Mouse (Mus musculus) hindbrain, embryonic 13.5 days (tissue): ENCODE measurements around the gene Slit1. TPM values are rescaled to one million over a fixed set of nuclear protein-coding genes. Genes with fewer than 3 reads are reported as not detected.
A peak's percentile ranks its signal among the peaks of the same experiment; 100 is the strongest.

ENCODE experiments used
- ATAC-seq: fragments of 200-750 bp; cut with Nextera tagmentation; 2 replicates; pipeline ENCODE4 v1.8.0; 2017; ENCODE audit warnings: moderate TSS enrichment; ENCODE audit not compliant: low FRiP score
- H3K27ac ChIP-seq: fragments of 300-500 bp; sonication (generic); 2 replicates; pipeline ENCODE4 v1.5.1; 2015; ENCODE audit warnings: inconsistent platforms, mild to moderate bottlenecking, moderate library complexity
- H3K27me3 ChIP-seq: fragments of 300-500 bp; sonication (generic); 2 replicates; pipeline ENCODE4 v1.6.1; 2015; ENCODE audit warnings: mild to moderate bottlenecking, inconsistent platforms
- H3K36me3 ChIP-seq: fragments of 300-500 bp; sonication (generic); 2 replicates; pipeline ENCODE4 v1.6.1; 2015; ENCODE audit warnings: mild to moderate bottlenecking, inconsistent platforms
- H3K4me1 ChIP-seq: fragments of 300-500 bp; sonication (generic); replicated peaks from 2 replicates; pipeline ENCODE4 v1.6.1; 2015; ENCODE audit warnings: inconsistent platforms
- H3K4me2 ChIP-seq: fragments of 300-500 bp; sonication (generic); 2 replicates; pipeline ENCODE4 v1.6.1; 2015; ENCODE audit warnings: inconsistent platforms, mild to moderate bottlenecking, moderate library complexity
- H3K4me3 ChIP-seq: fragments of 300-500 bp; sonication (generic); 2 replicates; pipeline ENCODE4 v1.5.1; 2015; ENCODE audit warnings: mild to moderate bottlenecking, inconsistent platforms
- H3K9ac ChIP-seq: fragments of 300-500 bp; sonication (generic); 2 replicates; pipeline ENCODE4 v1.6.1; 2015; ENCODE audit warnings: mild to moderate bottlenecking, inconsistent platforms
- H3K9me3 ChIP-seq: fragments of 300-500 bp; sonication (generic); 2 replicates; pipeline ENCODE4 v1.6.1; 2016; ENCODE audit warnings: inconsistent platforms
- WGBS: fragments of 180-500 bp; shearing (Covaris S2); methylation state at CpG from one replicate; pipeline ENCODE4 v1.1.7; 2015; 5-methylcytosine and 5-hydroxymethylcytosine counted together
- polyA plus RNA-seq: library from polyadenylated mRNA; unstranded; fragments of >200 nt; fragmentation: Nextera tagmentation; extraction: Ambion mirVana; gene quantifications from 2 replicates; pipeline ENCODE4 v1.2.1, GENCODE M21; 2015

The Slit1 gene
- polyA plus RNA-seq, 1 experiment from 2014 or later, result 22.3 TPM

DNA sequence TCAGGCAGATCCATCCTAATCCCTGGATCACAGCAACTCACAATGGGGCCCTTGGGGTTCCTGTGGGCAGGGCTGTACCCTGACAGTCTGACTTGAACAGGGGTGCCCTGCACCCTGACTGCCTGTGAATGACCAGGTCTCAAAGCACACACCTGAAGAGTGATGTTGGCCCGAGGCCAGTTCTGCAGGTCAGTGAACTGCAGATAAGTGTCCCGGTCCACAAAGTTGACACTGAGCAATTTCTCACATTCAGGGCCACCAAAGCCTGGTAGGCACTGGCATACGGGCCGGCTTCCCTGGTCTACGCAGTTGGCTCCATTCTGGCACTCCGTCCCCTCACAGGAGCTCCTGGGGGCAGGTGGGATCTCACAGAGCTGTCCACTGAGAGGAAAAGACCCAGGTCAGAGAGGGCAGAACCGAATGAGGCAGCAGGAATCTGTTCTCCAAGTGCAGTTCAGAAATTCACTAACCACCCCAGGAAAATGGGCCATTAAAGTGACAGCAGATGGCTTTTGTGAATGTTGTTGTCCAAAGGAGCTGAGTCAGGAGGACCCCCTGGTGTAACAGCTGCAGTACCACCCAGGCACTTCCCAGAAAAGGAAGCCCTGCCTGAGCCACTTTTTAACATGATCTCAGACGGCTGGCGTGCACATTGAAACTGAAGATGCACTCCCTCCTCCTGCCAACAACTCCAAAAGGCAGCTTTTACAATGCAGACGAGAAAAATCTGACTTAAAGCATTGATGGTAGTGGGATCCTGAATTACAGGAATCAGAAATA lies 137.1 kb downstream of the Slit1 start:
- Histone ChIP-seq H3K4me2 (no peak overlapping the region), H3K9me3 (no peaks in the 10 kb centered on the region), H3K4me3 (no peak overlapping the region), H3K27ac (no peak overlapping the region), H3K9ac (no peak overlapping the region), H3K4me1 (peaks cover under 1% of the 10 kb centered on the region; the same call in 1 of the 2 replicates), H3K36me3 (peaks cover 68% of the 10 kb centered on the region), H3K27me3 (no peaks in the 10 kb centered on the region)
- ATAC-seq, result no peak
- 74% methylated on average over 10 of the region's 10 CpGs for WGBS

DNA sequence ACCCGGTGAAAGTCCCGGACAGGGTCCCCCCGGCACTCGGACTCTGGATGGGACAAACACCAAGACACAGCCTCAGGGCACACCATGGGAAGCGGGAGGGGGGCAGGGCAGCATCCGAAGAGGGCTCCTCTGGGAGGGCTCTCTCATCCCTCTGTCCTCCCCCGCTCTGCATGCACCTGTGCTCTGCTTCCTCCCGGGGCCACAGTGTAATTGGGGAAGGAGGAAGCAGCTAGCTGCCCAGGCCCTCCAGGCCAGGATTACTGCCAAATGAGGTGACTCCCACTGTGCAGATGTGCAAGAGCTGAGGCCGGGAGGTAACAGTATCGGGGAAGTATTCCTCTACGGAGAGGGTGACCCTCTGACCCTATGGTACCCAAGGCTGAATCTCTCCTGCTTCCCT lies 142.8 kb downstream of the Slit1 start:
- Histone ChIP-seq H3K9ac (no peak overlapping the region), H3K4me3 (no peak overlapping the region), H3K27me3 (no peaks in the 10 kb centered on the region), H3K9me3 (no peaks in the 10 kb centered on the region), H3K4me2 (no peak overlapping the region), H3K27ac (0 out of 2 replicates have a peak overlapping the region, but pooled peaks have one; percentile 18), H3K36me3 (peaks cover 42% of the 10 kb centered on the region), H3K4me1 (peaks cover 14% of the 10 kb centered on the region)
- 47% methylated on average over 11 of the region's 11 CpGs for WGBS
- no peak for ATAC-seq

DNA sequence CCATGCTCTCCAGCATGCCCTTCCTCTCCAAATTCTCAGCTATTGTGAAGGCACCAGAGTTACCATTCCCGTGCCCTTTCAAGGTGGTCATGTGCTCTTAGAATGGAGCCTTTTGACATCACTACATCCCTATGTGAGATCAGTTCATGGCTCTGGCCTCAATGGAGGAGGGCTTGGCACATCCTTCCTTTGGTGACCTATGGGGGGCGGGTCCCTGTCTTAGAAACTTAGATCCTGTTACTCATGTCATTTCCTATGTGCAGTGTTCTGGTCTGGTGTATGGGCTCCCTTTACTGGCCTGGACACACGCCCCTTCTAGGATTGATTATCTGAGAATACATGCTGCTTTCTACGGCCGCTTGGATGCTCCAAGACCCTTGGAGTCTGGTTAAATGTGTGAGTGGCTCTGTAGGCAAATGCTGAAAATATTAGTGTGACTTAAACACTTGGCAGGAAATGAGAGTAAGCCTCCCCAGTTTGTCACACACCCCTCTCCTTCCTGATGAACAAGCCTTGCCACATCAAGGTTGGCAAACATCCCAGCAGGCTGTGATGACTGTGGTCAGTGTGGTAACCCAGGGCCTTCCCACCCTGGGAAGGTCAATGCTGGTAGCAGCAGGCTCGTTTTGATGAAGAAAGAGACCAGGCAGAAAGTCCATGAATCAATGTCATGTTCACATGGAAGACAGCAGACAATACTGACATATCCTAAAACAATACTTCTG lies 146.1 kb downstream of the Slit1 start:
- ATAC-seq, result no peak
- H3K9ac ChIP-seq, result no peak overlapping the region
- 81% methylated on average over 6 of the region's 6 CpGs for WGBS

DNA sequence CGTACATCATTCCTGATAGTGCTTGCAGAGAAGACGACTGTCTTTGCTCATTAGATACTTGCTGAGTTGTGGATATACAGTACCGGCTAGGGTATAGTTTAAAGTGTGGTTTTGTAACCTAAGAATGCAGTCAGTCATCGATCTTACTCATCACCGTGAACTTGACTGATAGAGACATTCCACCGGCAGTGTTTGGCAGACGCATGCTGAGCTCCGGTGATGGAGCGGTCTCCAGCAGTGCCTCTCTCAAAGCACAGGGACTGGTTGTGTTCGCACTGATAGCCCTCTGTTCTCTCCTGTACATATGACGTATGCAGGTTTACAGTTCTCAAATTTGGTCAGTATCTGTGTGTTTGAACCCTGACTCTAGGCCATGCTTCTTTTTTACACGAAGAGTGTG lies 151.7 kb downstream of the Slit1 start:
- H3K36me3 ChIP-seq, result no peaks in the 10 kb centered on the region
- no peaks in the 10 kb centered on the region for H3K27me3 ChIP-seq
- H3K4me1 ChIP-seq, result peaks cover 24% of the 10 kb centered on the region
- H3K9ac ChIP-seq, result no peak overlapping the region
- no peak overlapping the region for H3K4me2 ChIP-seq
- WGBS, result 60% methylated on average over 12 of the region's 12 CpGs
- H3K9me3 ChIP-seq, result no peaks in the 10 kb centered on the region
- peak overlapping the region; percentile 13; the same call in 1 of the 2 replicates for H3K27ac ChIP-seq
- ATAC-seq, result peak; percentile 49; the same call in 1 of the 2 replicates
- H3K4me3 ChIP-seq, result no peak overlapping the region

More for the DNA sequence above, 146.1 kb downstream of the Slit1 start:
- H3K36me3 ChIP-seq, result peaks cover 16% of the 10 kb centered on the region
- no peaks in the 10 kb centered on the region for H3K9me3 ChIP-seq
- H3K4me1 ChIP-seq, result peaks cover 15% of the 10 kb centered on the region
- H3K4me2 ChIP-seq, result no peak overlapping the region
- H3K27me3 ChIP-seq, result no peaks in the 10 kb centered on the region
- H3K4me3 ChIP-seq, result no peak overlapping the region
- no peak overlapping the region for H3K27ac ChIP-seq

GRCm38 (mm10) chr19:41589681-41590080 lies 153.8 kb downstream of the Slit1 start:
- WGBS, result 60% methylated on average over 8 of the region's 8 CpGs
- Histone ChIP-seq H3K9ac (no peak overlapping the region), H3K4me2 (no peak overlapping the region), H3K4me1 (peaks cover 24% of the 10 kb centered on the region), H3K4me3 (no peak overlapping the region), H3K27ac (no peak overlapping the region), H3K36me3 (peaks cover 21% of the 10 kb centered on the region), H3K9me3 (no peaks in the 10 kb centered on the region), H3K27me3 (no peaks in the 10 kb centered on the region)
- no peak for ATAC-seq

DNA sequence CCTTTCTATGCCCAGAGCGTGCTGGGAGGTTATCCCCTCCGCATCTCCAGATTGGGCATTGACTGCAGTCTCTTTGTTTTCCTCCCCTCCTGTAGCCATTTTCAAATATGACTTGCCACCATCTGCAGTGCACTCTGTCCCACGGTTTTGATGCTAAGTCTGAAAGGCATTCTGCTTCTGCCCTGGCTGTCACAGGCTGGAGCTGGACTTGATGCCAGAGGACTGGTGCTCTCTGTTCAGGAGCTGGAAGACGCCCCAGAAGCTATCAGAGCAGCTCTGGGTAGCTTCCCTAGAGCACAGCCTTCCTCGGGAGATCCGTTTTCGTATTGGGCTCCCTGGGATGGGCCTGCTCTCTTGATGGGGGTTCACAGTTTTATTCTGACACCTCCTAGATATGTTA lies 154.4 kb downstream of the Slit1 start:
- WGBS, result 88% methylated on average over 7 of the region's 7 CpGs
- Histone ChIP-seq H3K9ac (peak overlapping the region; percentile 24; the same call in 1 of the 2 replicates), H3K4me1 (peaks cover 24% of the 10 kb centered on the region), H3K27me3 (no peaks in the 10 kb centered on the region), H3K9me3 (no peaks in the 10 kb centered on the region), H3K36me3 (peaks cover 28% of the 10 kb centered on the region), H3K4me3 (no peak overlapping the region), H3K4me2 (no peak overlapping the region), H3K27ac (no peak overlapping the region)
- no peak for ATAC-seq

GRCm38 (mm10) chr19:41587431-41588222 lies 155.8 kb downstream of the Slit1 start:
- WGBS, result 84% methylated on average over 20 of the region's 20 CpGs
- H3K27me3 ChIP-seq, result no peaks in the 10 kb centered on the region
- no peak for ATAC-seq

GRCm38 (mm10) chr19:41586752-41587151 lies 156.7 kb downstream of the Slit1 start:
- Histone ChIP-seq H3K4me2 (no peak overlapping the region), H3K27me3 (no peaks in the 10 kb centered on the region), H3K9me3 (no peaks in the 10 kb centered on the region), H3K4me3 (no peak overlapping the region), H3K36me3 (peaks cover 50% of the 10 kb centered on the region), H3K9ac (no peak overlapping the region), H3K27ac (no peak overlapping the region), H3K4me1 (peaks cover 18% of the 10 kb centered on the region)
- ATAC-seq, result no peak
- WGBS, result 92% methylated on average over 10 of the region's 10 CpGs

More at GRCm38 (mm10) chr19:41587431-41588222, 155.8 kb downstream of the Slit1 start:
- H3K4me2 ChIP-seq, result no peak overlapping the region
- no peak overlapping the region for H3K27ac ChIP-seq
- peaks cover 42% of the 10 kb centered on the region for H3K36me3 ChIP-seq
- no peaks in the 10 kb centered on the region for H3K9me3 ChIP-seq
- H3K4me1 ChIP-seq, result peaks cover 24% of the 10 kb centered on the region
- no peak overlapping the region for H3K4me3 ChIP-seq
- H3K9ac ChIP-seq, result no peak overlapping the region

DNA sequence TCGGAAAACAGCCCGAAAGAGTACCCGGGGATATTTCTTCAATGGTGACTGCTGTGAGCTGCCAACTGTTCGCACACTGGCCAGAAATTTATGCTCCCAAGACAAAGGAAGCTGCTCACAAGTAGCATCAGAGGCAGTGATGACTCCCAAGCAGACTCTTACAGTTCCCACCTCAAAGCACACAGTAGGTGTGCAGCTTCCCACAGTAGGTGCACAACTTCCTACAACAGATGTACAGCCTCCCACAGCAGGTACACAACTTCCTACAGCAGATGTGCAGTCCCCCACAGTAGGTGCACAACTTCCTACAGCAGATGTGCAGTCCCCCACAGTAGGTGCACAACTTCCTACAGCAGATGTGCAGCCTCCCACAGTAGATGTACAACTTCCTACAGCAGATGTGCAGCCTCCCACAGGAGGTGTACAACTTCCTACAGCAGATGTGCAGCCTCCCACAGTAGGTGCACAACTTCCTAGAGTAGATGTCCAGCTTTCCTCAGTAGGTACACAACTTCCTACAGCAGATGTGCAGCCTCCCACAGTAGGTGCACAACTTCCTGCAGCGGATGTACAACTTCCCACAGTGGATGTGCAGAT lies 160.4 kb downstream of the Slit1 start:
- WGBS, result 99% methylated on average over 5 of the region's 5 CpGs
- Histone ChIP-seq H3K27ac (no peak overlapping the region), H3K4me3 (no peak overlapping the region), H3K4me1 (no peaks in the 10 kb centered on the region), H3K9me3 (no peaks in the 10 kb centered on the region), H3K9ac (no peak overlapping the region), H3K4me2 (no peak overlapping the region), H3K36me3 (peaks cover 53% of the 10 kb centered on the region), H3K27me3 (no peaks in the 10 kb centered on the region)
- ATAC-seq, result no peak

DNA sequence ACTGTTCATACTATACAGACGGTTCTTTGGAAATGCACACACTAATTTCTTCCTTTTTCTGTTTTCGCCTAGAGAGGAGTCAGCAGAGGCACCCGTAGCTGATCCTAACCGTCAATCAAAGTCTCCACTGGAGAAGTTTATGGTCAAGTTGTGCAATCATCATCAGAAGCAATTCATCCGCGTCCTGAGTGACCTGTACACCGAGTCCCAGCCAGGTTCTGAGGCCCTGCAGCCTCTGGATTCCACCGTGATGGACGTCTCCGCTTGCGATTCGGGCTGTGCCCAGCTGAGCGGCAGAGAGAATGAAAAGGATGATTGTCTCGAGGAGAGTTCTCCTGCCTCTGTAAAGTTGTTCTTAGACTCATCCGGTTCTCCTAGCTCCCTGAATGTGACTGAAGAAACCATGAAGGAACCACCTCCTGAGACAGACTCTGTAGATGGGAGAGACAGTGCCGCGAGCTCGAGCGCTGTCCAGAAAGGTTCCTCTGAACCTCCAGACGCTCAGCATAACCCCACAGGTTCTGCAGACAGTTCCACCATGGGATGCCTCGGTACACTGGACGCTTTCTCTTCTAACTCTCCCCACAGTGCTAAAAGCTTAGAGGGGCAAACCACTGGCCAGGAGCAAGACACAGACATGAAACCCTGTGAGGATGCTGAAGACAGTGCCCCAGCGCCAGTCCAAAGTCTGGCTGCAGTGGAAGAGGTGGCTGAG lies 161.6 kb downstream of the Slit1 start, which contains the start of gene Gm340:
Gene Gm340 (plus strand): TSS at position 665 of the 715 bp plus-strand sequence.
- Histone ChIP-seq H3K9ac (no peak within 1 kb of the TSS), H3K27ac (no peak within 1 kb of the TSS), H3K27me3 (no peaks in the 10 kb centered on the region), H3K4me1 (no peaks in the 10 kb centered on the region), H3K9me3 (no peaks in the 10 kb centered on the region), H3K4me3 (no peak within 1 kb of the TSS), H3K36me3 (peaks cover 53% of the 10 kb centered on the region), H3K4me2 (no peak within 1 kb of the TSS)
- WGBS, result 94% methylated on average over 23 of the region's 23 CpGs
- no peak for ATAC-seq

DNA sequence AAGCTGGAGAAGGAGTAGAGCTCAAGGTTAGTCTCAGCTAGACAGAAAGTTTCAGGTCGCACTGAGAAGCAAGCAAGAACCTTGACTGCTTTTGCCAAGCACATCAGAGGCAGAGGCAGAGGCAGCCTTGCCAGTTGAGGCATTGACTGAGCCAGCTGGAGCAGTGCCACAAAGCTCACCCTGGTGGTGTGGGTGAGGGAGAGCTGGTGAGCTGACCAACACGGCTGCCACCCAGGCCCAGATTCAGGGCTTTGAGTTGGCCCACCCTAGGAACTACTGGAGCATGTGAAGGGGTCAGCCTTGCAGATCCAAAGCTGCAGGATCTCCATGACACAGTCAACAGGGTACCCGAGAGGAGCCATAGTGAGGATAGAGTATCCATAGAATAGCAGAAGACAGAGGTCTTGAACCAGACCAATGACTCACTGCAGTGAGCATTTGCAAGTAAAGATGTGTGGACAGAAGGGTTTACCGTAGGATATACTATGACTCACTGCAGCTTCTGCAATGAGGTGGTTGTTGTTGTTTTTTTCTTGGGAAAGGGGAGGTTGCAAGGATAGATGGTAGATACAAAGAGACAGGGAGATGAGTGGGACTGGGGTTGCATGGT lies 164.0 kb downstream of the Slit1 start:
- Histone ChIP-seq H3K9ac (no peak overlapping the region), H3K27me3 (no peaks in the 10 kb centered on the region), H3K4me3 (no peak overlapping the region), H3K4me2 (no peak overlapping the region), H3K9me3 (no peaks in the 10 kb centered on the region), H3K36me3 (peaks cover 29% of the 10 kb centered on the region), H3K27ac (no peak overlapping the region), H3K4me1 (no peaks in the 10 kb centered on the region)
- no peak for ATAC-seq
- 89% methylated on average over 4 of the region's 4 CpGs for WGBS
